Mouse (Mus musculus) lung, adult 2 months (tissue): Measurements from ENCODE around the gene AI987944. TPM values are rescaled to one million over a fixed set of nuclear protein-coding genes. Genes with fewer than 3 reads are reported as not detected.

ENCODE experiments used
- DNase-seq: peaks from one replicate; pipeline ENCODE4 v3.0.0; 2022
- H3K4me1 ChIP-seq: fragments of 200-500 bp; 2 replicates; pipeline ENCODE4 v1.6.1; 2011; ENCODE audit warnings: low read length; ENCODE audit not compliant: control insufficient read depth, insufficient read depth
- H3K4me3 ChIP-seq: fragments of 200-500 bp; replicated peaks from 2 replicates; pipeline ENCODE3; 2011; ENCODE audit warnings: low read depth, mild to moderate bottlenecking, control low read depth, low read length; ENCODE audit errors: extremely low read depth
- CTCF ChIP-seq: fragments of 200-500 bp; IDR thresholded peaks from 2 replicates; pipeline ENCODE4 v1.5.1; 2011; ENCODE audit warnings: mild to moderate bottlenecking, low read length, control low read depth; ENCODE audit not compliant: insufficient read depth
- POLR2A ChIP-seq: fragments of 200-500 bp; IDR thresholded peaks from 2 replicates; pipeline ENCODE4 v1.6.1; 2011; ENCODE audit warnings: low read depth, mild to moderate bottlenecking, control low read depth, low read length, borderline replicate concordance; ENCODE audit errors: extremely low read depth
- WGBS: fragments of 180-500 bp; shearing (Covaris S2); methylation state at CpG from one replicate; pipeline ENCODE4 v1.1.7; 2018; 5-methylcytosine and 5-hydroxymethylcytosine counted together
- polyA plus RNA-seq: library from polyadenylated mRNA; depleted of rRNA; stranded (reverse); fragments of >200 nt; gene quantifications from 2 replicates; pipeline ENCODE4 v1.2.3, GENCODE M21; 2012; rRNA removed

AI987944 gene
- 2.1 and 3.5 TPM in 2 replicates for polyA plus RNA-seq

- TF ChIP-seq POLR2A (0 out of 2 replicates have a peak, but pooled peaks have one; percentile 39), CTCF (no peak)
- under 1% methylated on average over 25 of the region's 25 CpGs for WGBS
- H3K4me3 ChIP-seq, result peak within 1 kb of the TSS; percentile 93
- peak; percentile 82 for DNase-seq
- no peaks in the 10 kb centered on the region for H3K4me1 ChIP-seq
These were observed at the start of gene AI987944 for GRCm38 (mm10) chr7:41393048-41393971. Gene AI987944 (minus strand): TSS chr7:41393379.

- TF ChIP-seq POLR2A, result no peak
- TF ChIP-seq CTCF, result no peak
These were observed 951 bp upstream of the AI987944 start for GRCm38 (mm10) chr7:41394130-41394529.

More at GRCm38 (mm10) chr7:41394130-41394529, 951 bp upstream of the AI987944 start:
- Histone ChIP-seq H3K4me1 (no peaks in the 10 kb centered on the region), H3K4me3 (no peak overlapping the region)
- 64% methylated on average over 4 of the region's 4 CpGs for WGBS
- no peak for DNase-seq

Other genes with a start within 250 kb of the AI987944 start
- not detected in 2 replicates for gene Gm5592, start 239.5 kb downstream of the AI987944 start, polyA plus RNA-seq
- 0.06 TPM in 2 replicates for gene Vmn2r57, start 55.3 kb upstream of the AI987944 start, polyA plus RNA-seq
- 0.02 and 0.03 TPM in 2 replicates for gene Gm20449, start 106.0 kb upstream of the AI987944 start, polyA plus RNA-seq
- 3.5 and 5.3 TPM in 2 replicates for gene AW146154, start 106.5 kb upstream of the AI987944 start, polyA plus RNA-seq
- not detected in 2 replicates for gene Gm6871, start 180.3 kb upstream of the AI987944 start, polyA plus RNA-seq
- 1.8 and 4.3 TPM in 2 replicates for gene 2610021A01Rik, start 205.9 kb upstream of the AI987944 start, polyA plus RNA-seq
- gene Zfp788, start 239.8 kb upstream of the AI987944 start, polyA plus RNA-seq, result 1.1 and 1.5 TPM in 2 replicates